Mouse (Mus musculus) thymus, postnatal 4 days (tissue): ENCODE results near the gene Ikbkg.
"Not testable (repeated sequence)": the region's sequence is repeated elsewhere in the genome, so short reads cannot be mapped to it uniquely, and the experiment has no call there.

Experiments
- DNase-seq: peaks from one replicate; pipeline ENCODE4 v3.0.0; 2021

Ikbkg gene

DNA sequence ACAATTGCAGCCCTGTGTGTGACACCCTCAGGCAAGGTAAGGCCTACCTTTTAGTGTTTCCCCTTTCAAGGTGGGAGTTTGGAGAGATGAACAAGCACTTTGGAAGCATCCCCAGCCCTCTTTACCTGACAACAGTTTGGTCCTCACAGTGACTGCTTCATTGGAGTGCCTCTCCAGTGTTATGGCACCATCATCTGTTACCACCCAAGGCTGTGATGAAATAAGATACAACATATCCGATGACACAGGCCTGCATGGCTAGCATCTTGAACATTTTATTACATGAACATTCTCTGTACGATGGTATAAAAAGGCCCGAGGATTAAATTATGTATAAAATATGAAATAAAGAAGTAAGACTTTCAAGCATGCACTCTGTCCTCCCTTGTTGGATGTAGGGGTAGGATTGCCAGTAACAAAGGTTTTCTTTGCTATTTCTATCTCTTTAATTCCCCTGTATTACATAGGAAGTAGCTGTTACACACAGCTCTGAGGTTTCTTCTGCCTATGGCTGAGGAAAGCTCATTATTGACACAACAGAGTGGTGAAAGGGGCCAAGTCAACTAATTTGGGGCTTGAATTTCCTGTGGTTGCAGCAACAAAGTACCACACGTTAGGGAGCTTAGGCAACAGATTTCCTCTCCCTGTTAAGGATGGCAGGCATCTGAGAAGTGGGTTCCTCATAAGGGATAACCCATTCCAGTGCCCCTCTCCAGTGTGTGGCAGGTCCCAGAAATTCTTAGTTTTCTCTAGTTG is 58.2 kb downstream of the Ikbkg start:
- DNase-seq = no peak

DNA sequence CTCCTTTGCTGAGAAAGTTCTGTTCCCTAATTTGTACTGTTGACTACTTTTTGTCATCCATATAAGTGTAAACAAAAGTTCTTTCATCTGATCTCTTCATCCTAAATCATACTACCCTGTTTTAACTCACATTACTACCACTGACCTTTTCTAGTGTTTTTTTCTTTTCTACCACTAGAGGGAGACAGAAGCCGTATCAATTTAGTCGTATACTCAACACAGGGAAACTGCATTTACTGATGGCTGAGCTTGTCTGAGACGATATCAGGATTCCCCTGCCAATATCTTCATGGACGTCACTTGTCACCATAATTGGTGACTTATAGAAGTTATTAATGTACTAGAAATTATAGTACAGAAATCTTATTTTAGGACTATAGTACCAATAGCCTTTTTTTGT is 59.7 kb downstream of the Ikbkg start:
- DNase-seq = no peak

DNA sequence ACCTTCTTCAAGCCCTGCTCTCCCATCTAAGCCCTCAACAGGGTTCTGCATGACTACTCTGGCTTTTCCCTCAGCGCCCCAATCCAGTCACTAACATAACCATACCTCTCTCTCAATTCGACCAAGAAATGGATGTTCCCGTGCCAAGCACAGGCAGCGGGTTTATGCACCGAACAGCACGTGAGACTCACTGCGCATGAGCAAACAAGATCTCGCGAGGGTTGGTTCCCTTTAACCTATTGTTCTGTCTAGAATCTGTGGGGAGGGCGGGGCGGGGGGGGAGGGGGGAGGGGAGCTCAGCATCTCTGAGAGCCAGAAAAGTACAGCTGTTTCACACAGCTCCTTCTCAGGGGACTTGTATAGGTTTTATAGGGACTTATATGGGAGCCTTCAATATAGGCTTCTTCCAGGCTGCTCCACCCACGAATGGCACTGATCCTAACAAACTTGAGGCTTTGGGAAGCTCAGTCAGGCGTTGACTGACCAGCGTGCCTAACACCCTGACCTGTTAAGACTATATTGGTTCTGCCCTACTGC is 88.3 kb downstream of the Ikbkg start, which contains the start of gene Gm6880:
Gene Gm6880 (minus strand): TSS at position 51 of the 537 bp plus-strand sequence.
- DNase-seq = not testable (repeated sequence)

DNA sequence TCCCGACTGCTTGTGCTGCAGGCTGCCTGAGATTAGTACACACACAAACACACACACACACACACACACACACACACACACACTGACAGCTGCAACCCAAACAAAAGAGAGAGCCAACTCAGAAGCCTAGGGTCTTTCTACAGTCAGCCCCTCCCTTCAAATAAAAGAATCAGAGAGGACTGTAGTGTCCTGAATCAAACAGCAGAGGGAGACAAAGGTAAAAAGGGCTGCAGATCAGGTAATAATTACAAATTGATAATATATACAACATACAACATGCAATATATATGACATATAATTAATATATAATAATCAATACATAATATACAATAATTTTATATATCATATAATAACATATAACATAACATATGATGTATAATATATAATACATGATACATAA is 104.0 kb downstream of the Ikbkg start:
- DNase-seq = no peak
